Mouse (Mus musculus) kidney, postnatal 14 days (tissue): Measurements from ENCODE around the gene Myo10.
A peak's percentile ranks its signal among the peaks of the same experiment; 100 is the strongest.

Experiments
- DNase-seq: peaks from one replicate; pipeline ENCODE4 v3.0.0; 2022; ENCODE audit warnings: mixed read lengths

Gene Myo10

DNA sequence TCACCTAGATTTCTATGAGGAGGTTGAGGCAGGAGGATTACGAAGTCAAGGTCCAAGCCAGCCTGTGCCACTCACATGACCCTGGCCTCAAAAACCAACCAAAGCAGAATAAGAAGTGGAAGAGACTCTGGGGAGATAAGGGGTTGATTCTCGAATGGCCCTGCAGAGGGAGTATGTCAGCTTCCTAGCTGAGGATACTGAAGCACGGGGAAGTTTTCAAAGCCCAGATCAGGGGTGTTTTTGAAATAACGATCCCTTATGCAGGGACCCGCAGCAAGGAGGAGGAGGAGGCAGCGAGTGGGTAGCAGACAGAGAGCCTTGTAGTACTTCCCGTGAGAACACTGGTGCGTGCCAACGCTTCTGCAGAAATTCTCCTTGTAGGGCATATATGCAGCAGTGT is 108.7 kb downstream of the Myo10 start:
- DNase-seq = no peak

DNA sequence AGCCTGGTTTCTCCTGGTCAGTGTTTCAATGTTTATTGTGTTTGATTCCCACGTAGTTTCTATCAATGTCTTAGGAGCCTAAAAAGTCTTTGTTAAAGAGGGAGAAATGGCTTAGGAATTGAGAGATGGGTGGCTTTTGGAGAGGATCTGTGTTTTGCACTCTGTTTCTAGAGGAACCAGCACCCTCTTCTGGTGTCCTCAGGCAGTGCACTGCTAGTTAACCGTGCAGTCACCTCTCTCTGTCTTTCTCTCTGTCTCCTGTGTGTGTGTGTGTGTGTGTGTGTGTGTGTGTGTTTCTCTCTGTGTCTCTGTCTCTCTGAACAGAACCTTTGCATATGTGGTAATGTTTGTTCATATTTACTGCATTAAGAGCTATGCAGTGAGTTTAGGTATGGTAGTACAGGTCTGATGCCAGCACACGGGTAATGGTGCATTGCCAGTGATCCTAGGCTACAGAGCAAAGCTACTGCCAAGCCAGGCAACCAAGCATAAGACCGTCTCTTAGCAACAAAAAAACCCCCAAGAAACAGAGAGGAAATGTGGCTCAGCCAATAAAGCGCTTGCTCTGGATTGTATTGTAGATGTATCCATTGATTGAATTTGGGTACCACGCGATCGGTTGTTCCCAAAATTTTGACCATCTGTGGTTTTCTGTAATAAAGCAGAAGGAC is 110.6 kb downstream of the Myo10 start:
- DNase-seq = no peak

DNA sequence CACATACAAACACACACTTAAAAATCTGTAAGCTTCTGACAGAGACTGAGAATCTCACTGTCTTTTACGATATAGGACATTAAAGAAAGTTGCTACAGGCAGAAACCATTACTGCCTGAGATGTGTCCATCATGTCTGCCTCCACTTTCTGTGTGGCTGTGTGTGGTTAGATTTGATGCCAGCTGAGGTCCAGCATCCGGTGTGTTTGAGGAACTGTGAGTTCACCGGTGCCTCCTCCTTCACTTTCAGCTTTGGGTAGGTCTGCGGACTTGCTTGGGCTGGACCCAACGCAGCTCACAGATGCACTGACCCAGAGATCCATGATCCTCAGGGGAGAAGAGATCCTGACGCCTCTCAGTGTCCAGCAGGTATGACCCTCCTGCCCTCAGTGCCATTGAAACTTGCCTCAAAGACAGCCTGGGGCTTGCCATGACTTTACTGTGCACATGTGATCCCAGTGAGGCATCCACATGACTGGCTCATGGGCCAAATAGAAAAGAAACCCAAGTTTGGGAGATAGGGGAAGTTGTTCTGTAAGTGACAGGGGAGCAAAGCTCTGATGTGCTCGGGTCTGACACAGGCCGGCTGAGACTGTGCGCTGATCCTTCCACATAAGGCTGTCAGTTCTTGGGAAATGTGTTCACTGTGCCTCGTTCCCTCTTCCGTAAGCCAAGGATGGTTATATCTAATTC is 111.6 kb downstream of the Myo10 start:
- no peak for DNase-seq

DNA sequence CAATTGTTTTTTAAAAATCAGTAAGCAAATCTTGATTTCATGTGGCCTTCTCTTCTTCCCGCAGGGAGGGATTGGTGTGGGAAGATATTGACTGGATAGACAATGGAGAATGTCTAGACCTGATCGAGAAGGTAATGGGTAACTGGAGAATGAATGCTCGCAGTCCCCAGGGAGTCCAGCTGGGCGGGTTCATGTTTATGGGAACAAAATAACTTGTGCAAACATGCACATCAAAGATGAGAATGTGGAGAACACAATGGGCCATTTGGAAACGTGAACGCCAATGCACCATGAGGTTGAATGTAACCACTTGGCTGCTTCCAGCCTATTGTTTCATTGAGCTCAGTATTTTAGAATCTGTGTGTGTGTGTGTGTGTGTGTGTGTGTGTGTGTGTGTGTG is 114.2 kb downstream of the Myo10 start:
- no peak for DNase-seq

DNA sequence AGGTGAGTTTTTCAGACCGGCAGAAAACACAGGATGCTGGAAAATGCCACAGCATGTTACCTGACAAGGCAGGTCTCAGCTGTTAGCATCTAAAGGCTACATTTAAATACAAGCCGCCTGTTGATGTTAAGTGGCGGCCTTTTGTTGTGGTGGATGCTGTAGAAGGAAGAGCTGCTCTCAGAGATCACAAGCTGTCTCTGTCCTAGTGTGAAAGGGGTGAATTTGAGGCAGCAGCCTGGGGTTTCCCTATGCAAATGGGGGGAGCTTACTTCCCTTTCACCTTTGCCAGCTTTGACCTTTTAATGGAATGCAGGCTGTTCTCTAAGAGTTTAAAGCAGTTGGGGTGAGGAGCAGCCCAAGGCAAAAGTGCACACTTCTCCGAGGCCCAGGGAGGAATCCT is 117.9 kb downstream of the Myo10 start:
- no peak for DNase-seq

- no peak for DNase-seq
Observed at GRCm38 (mm10) chr15:25742196-25742595, 119.9 kb downstream of the Myo10 start.

DNA sequence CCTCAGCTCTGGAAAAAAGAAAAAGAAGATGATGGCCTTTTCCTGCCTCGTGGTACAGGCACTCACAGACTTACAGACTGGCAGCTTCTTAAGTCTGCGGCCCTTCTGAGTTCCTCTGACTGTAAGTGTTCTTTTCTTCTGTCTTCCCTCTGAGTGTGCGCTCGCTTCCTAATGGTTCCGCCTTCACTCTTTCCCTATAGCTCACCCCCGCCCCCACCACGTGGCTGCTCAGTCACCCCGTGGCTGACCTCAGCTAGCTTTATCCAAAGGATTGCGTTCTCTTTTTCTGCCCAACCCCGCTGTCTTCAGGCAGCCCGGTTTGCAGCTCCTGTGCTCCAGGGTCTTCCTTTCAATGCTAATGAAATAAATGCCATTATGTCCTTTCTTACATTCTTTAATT is 129.2 kb downstream of the Myo10 start:
- no peak for DNase-seq

DNA sequence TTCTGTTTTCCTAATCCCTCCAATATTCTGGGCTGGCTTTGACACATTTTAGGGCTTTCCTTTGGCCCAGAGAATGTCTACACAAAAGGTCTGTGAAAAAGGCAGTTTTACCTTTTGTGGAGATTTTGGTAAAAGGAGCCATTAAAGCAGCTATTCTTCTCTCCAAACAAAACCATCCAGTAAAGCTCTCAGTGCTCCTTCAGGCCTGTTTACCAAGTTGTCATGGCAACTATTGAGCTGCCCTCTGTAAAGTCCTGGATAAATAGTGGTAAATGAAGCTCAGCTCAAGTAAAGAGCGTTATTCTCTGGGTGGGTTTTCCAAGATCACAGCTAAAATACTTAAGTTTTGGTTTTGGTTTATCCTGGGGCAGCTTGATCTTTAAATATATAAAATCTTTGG is 130.3 kb downstream of the Myo10 start:
- no peak for DNase-seq

DNA sequence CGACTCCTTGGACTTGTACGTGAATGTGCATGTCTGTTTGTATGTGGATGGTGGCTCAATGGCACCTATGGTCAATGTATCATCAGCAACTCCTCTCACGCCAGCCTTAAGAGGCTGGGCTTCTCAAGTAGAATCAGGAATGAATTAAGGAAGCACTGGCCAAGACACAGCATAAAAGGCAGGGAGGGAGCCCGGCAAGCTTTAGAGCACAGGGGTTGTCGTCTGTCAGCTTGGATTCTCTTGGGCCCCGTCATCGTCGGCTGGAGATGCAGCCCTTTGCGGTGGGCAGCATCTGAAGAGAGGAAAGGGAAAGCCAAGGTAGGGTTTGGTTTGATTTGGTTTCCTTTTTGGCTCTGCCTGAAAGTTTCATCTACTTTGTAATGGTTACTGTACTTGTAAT is 130.7 kb downstream of the Myo10 start:
- no peak for DNase-seq

- no peak for DNase-seq
Observed at GRCm38 (mm10) chr15:25753878-25754277, 131.6 kb downstream of the Myo10 start.

GRCm38 (mm10) chr15:25754342-25754951 is 132.1 kb downstream of the Myo10 start:
- DNase-seq = no peak

DNA sequence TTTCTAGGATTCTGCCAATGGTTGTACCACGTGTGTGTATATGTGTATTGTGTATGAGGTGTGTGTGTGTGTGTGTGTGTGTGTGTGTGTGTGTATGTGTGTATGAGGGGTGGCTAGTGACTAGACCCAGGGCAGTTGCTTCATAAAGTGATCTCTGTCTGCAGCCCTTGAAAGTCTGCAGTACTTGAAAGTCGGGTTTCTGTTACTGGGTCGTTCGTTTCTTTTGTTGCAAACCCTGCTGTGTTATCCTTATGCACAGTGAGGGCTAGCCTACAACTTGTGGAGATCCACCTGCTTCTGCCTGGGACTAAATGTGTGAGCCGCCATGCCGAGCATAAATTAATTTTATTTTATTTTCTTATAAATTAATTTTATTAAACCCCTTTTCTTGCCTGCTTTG is 133.2 kb downstream of the Myo10 start:
- no peak for DNase-seq

DNA sequence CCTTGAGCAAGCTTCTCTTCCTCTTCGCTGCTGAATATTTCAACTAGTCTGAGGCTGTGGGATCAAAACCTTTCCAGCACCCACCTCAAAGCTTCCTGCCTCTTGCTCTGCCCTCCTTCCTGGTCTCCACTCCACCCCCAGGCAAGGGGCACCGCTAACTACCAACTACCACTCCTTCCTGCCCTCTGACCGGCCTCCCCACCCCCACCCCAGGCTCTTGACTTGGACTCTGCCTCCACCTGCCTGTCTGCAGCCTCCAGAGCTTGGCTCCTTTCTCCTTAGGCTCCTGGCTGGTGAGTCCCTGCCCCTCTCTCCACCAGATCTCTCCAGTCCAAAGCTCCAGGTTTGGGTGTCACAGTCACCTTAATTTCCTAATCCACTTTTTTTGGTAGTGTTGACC is 133.7 kb downstream of the Myo10 start:
- DNase-seq = no peak

DNA sequence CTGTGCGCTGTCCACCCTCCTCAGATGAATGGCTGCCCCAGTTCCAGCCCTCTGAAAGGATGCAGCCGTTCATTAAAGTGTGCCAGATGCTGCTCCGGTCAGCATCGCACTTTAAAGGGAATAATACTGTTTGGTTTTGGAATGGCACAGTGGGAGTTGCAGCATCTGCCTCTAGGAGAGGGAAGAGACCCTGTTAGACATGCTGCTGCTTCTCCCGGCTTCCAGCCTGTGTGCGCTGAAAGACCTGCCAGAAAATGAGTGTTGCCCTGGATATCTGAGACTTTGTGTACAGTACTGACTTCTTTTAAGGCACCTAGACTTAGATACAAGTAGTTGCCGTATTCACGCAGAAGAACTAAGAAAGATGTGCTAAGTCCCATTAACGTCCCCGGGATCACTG is 135.7 kb downstream of the Myo10 start:
- no peak for DNase-seq

DNA sequence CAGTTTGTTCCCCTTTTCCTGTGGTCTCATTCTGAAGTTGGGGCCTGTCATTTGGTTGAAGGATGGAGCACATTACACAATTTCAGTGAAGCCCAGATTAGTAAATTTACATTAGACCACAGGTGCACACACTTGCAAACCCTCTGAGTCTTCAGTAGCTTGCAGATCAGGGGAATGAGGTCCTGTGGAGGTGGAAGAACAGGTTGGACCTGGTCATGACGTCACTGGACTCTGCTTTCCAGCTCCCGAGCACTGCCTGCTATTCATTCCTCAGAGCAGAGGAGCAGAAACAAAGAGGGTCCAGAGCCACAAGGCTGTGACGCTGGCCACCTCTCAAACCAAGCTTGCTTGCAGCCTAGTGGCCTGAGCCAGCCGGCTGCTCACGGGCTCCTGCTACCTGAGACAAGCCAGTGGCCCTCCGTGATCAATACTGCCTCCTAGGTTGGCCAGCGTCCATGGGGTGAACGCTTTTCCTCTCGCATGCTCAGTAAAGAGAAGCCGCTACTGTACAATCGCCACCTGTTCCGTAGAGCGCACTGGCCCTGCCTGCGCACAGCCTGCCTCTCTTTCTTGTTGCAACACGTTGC is 136.3 kb downstream of the Myo10 start:
- DNase-seq = peak; percentile 80

DNA sequence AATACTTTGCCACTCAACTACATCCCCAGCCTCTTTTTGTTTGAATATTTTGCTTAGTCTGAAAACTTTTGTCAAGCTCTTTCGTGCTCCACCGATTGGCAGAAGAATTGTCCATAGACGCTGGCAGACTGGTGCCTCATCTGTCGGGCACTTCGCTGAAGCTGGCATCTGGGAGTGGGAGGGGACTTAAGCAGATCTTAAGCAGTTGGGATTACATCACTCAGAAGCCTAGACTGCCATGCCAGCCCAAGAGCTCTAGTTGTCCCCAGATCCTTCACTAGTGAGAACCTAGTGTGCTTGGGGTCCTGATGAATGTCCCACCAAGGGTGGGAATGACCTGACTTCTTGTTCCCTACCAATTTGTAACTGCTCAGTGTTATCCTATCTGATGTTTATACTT is 138.0 kb downstream of the Myo10 start:
- DNase-seq = no peak

DNA sequence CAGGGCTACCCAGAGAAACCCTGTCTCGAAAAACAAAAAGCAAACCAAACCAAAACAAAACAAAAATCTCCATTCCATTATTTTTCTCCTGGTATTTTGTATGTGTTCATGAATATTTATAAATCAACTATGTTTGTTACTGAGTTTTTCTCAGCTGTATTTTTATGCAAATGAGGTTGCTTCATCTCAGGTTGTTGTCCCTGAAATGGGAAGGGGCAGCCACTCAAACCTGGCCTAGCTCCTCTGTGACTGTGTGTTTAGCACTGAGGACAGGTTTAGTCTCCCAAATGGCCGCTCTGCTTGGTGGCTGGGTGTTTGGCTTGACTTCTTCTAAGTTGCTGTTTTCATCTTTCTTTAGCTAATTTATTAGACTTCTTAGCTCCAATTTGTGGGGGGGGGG is 138.7 kb downstream of the Myo10 start:
- DNase-seq = no peak

DNA sequence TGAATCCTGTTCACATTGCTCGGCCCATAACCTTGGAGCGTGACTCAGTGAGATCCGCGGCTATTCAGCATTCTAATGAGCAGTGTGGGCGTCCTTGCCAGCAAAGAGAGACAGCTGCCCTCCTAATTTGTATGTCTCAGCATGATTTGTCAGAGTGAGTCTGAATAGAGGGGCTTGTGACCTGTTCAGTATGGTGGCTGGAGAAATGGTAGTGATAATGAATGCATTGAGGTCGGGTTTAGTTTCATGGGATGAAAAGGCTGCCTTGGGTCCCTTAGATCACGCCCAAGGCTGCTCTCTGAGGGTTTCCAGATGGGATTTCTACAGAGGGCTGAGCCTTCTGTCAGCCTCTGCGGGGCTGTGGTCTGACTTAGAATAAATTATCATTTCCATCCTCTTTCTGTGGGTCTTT is 139.5 kb downstream of the Myo10 start:
- DNase-seq = no peak

DNA sequence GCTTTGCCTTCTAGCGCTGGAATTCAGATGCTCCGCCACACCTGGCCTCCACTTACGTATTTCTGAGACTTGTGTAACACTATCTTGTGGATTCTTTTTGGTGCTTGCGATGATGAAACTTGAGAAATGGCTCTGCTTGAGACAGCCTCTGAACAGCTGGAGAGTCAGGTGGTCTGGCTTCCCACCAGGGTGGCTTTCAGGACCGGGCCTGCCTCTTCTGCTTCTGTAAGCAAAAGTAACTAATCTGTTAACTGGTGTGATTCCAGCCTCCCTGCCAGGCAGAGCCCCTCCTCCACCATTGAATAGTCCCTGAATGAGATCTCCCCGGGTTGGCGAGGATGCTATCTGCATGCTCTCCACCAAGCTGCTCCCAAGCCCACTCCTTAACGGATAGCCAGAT is 140.0 kb downstream of the Myo10 start:
- no peak for DNase-seq

- DNase-seq = no peak
Observed at GRCm38 (mm10) chr15:25763106-25763505, 140.8 kb downstream of the Myo10 start.

DNA sequence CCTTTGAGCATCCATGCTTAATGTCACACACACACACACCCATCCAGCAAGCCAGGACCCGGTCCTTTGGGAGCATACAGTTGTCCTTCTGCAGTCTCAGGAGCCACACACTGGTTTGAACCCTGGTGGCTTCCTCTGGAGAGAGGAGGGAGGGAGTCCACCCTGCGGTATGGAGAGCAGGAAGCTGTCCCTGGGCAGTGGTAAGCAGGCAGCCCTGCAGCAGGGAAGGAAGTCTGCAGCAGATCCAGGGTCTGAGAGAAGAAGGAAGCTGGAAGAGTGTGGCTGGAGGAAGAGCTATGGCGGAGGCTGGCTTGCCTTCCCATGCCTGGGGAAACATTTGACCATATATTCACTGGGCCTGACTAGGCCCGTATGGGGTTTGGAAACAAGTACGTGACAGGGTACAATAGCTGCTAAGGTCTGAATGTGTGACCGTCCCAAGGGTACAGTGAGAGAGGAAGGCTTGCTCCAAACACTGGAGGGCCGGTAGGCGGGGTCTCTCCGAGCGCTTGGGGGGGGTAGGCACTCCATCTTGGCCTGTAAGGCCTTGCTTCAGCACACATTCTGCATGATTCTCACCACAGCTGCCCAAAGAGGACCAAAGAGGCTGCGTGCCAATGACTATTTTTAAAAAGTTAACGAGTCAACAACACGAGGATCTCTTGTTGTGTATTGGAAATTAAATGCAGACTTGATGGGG is 142.5 kb downstream of the Myo10 start:
- no peak for DNase-seq

DNA sequence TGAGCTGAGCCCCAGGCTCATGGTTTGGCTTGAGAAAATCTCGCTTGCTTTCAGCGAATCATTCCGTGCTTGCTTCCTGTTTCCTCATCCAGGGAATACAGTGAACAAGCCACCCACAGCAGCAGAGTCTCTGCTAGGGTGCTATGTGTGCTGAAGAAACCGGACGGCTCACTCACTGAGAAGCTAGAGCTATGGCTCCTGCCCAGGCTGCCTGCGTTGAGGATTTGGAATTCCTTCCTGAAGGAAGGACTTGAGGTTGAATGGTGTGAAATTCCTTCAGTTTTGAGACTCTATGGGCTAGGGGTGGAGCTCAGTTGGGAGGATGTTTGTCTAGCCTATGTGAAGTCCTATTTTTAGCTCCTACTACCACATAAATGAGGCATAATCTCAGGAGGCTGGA is 145.5 kb downstream of the Myo10 start:
- peak; percentile 33 for DNase-seq

DNA sequence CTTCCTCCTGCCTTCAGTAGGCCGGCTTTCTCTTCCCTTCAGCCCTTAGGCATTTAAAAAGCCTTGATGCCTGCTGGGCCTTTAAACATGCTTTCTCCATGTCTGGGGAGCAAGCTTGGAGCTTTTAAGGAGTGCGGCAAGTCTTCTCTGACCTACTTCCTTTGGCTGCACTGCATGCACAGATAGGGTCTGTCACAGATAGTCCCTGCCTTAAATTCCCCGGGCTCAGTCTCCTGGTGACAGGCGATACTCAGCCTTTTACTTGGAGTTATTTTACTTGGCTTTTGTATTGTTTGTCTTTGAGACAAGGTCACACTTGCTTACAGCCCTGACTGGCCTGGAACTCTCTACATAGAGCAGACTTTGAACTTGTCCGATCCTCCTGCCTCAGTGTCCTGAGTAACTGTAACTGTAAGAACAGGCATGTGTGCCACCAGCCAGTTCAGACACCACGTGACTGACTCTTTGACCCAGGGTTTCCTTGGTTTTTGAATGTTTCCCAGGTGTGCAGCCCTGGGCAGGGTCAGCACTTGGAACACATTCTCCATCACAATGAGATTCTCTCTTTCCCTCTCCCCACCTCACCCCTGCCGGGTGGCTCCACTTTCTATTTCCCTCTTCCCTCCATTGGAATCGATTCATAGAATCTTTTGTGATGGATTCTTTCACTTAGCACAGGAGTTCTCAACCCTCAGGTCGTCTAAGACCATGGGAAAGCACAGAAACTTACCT is 147.4 kb downstream of the Myo10 start:
- DNase-seq = no peak
